Mouse (Mus musculus): ENCODE results near the gene Ddx39b. TPM values are rescaled to one million over a fixed set of nuclear protein-coding genes. Genes with fewer than 3 reads are reported as not detected.

The Ddx39b gene
- polyA plus RNA-seq (2014; fragmentation: Nextera tagmentation; extraction: Ambion mirVana): 467 and 480 TPM in 2 replicates

DNA sequence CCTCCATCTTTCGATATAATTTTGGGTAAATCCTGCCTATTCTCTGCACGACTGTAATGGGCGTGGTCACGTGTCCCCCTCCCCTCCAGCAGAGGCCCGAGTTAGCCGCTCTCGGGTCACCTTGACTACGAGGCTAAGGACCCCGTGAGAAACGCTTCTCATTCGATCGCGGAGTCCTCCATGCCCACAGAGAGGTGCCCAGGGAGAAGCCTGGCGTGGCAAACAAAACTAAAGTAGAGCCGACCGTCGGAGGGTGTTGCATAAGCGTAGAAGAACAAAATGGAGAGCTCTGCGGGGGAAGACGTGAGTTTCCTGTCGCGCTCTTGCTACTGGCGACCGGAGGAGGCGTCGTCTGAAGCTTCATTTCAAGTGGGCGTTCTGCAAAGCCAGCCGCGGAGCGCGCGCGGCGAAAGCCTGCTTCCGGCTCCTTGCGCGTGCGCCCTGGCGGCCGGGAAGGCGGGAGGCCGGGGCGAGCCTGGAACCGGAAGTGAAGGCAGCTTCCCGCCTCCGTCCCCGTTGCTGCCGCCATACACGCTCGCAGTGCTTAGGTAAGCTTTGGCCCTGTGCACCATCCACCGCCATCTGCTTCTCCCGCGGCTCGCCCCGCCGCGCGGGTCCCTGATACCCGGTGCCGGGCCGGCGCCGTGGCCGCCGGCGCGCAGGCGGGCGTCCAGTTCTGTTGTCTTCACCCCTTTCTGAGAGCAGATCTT is at the start of gene Ddx39b:
Gene Ddx39b (plus strand): TSS at position 442 of the 710 bp plus-strand sequence.
- under 1% methylated on average over 69 of the region's 69 CpGs for WGBS
- ATAC-seq (ENCODE audit: insufficient number of reproducible peaks, insufficient read depth, low FRiP score, low read depth): peak; percentile 90
- no peaks in the 10 kb centered on the region for H3K27me3 ChIP-seq (ENCODE audit: control insufficient read depth, insufficient read depth, low read length)
- H3K9me3 ChIP-seq (ENCODE audit: control insufficient read depth, low read depth, low read length): no peaks in the 10 kb centered on the region
- peak within 1 kb of the TSS; percentile 98 for H3K27ac ChIP-seq (ENCODE audit: low read length)
- peak within 1 kb of the TSS; percentile 93 for H3K4me2 ChIP-seq (replicated peaks; ENCODE audit: low read depth, low read length)
- H3K4me1 ChIP-seq (ENCODE audit: control insufficient read depth, insufficient read depth, low read length): peaks cover 27% of the 10 kb centered on the region
- peak within 1 kb of the TSS; percentile 92 for H3K4me3 ChIP-seq (ENCODE audit: low read depth, low read length)
- peak within 1 kb of the TSS; percentile 95 for H3K9ac ChIP-seq (replicated peaks; ENCODE audit: low read depth, low read length)
- H3K36me3 ChIP-seq (ENCODE audit: control insufficient read depth, insufficient read depth, low read length): peaks cover 34% of the 10 kb centered on the region

GRCm38 (mm10) chr17:35192924-35193323 is 48.6 kb upstream of the Ddx39b start:
- H3K4me1 ChIP-seq (ENCODE audit: control insufficient read depth, insufficient read depth, low read length): peaks cover 14% of the 10 kb centered on the region; the same call in 1 of the 2 replicates
- no peak overlapping the region for H3K27ac ChIP-seq (ENCODE audit: low read length)
- H3K9me3 ChIP-seq (ENCODE audit: control insufficient read depth, low read depth, low read length): no peaks in the 10 kb centered on the region
- H3K4me3 ChIP-seq (ENCODE audit: low read depth, low read length): no peak overlapping the region
- ATAC-seq (ENCODE audit: insufficient number of reproducible peaks, insufficient read depth, low FRiP score, low read depth): no peak
- no peaks in the 10 kb centered on the region for H3K36me3 ChIP-seq (ENCODE audit: control insufficient read depth, insufficient read depth, low read length)
- peaks cover 8% of the 10 kb centered on the region for H3K27me3 ChIP-seq (ENCODE audit: control insufficient read depth, insufficient read depth, low read length)
- no peak overlapping the region for H3K4me2 ChIP-seq (replicated peaks; ENCODE audit: low read depth, low read length)
- 85% methylated on average over 5 of the region's 5 CpGs for WGBS
- H3K9ac ChIP-seq (replicated peaks; ENCODE audit: low read depth, low read length): no peak overlapping the region

GRCm38 (mm10) chr17:35193881-35194843 is 47.4 kb upstream of the Ddx39b start, which contains the start of gene Ltb:
TSS of gene Ltb (plus strand) at chr17:35194439.
- Histone ChIP-seq H3K9ac (replicated peaks; ENCODE audit: low read depth, low read length) (no peak within 1 kb of the TSS), H3K27ac (ENCODE audit: low read length) (no peak within 1 kb of the TSS), H3K9me3 (ENCODE audit: control insufficient read depth, low read depth, low read length) (no peaks in the 10 kb centered on the region), H3K4me1 (ENCODE audit: control insufficient read depth, insufficient read depth, low read length) (peaks cover 14% of the 10 kb centered on the region; the same call in 1 of the 2 replicates), H3K4me2 (replicated peaks; ENCODE audit: low read depth, low read length) (peak within 1 kb of the TSS; percentile 79), H3K36me3 (ENCODE audit: control insufficient read depth, insufficient read depth, low read length) (no peaks in the 10 kb centered on the region), H3K27me3 (ENCODE audit: control insufficient read depth, insufficient read depth, low read length) (peaks cover 8% of the 10 kb centered on the region), H3K4me3 (ENCODE audit: low read depth, low read length) (peak within 1 kb of the TSS; percentile 38; the same call in 1 of the 2 replicates)
- WGBS: 49% methylated on average over 28 of the region's 28 CpGs
- no peak for ATAC-seq (ENCODE audit: insufficient number of reproducible peaks, insufficient read depth, low FRiP score, low read depth)

DNA sequence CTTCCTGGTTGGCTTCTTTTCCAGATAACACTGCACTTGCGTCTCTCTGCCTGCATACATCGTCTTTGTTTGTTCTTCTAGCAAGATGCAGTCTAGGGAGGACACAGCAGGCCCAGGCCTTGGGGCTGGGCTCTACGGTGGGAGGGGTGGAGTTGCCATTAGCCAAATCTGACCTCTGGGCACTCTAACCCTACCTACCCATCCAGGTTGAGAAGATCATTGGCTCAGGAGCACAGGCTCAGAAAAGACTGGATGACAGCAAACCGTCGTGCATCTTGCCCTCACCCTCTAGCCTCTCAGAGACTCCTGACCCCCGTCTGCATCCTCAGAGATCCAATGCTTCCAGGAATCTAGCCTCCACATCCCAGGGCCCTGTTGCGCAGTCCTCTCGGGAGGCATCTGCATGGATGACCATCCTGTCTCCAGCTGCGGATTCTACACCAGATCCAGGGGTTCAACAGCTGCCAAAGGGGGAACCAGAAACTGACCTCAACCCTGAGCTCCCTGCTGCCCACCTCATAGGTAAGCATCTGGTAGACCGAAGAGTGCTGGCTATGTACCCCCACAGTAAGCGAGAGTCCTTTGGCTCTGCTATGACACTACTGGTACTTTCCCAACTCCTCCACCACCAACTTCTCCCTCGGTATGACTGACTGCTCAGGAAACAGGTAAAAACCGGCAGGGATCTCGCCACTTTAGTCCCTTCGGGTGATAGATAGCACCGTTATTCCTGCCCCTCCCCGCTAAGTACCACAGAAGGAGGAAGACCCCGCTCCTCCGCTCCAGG is 46.5 kb upstream of the Ddx39b start:
- no peaks in the 10 kb centered on the region for H3K36me3 ChIP-seq (ENCODE audit: control insufficient read depth, insufficient read depth, low read length)
- no peaks in the 10 kb centered on the region for H3K9me3 ChIP-seq (ENCODE audit: control insufficient read depth, low read depth, low read length)
- 0 out of 2 replicates have a peak, but pooled peaks have one; percentile 5 for ATAC-seq (ENCODE audit: insufficient number of reproducible peaks, insufficient read depth, low FRiP score, low read depth)
- peaks cover 8% of the 10 kb centered on the region for H3K27me3 ChIP-seq (ENCODE audit: control insufficient read depth, insufficient read depth, low read length)
- H3K4me3 ChIP-seq (ENCODE audit: low read depth, low read length): peak overlapping the region; percentile 38
- H3K4me2 ChIP-seq (replicated peaks; ENCODE audit: low read depth, low read length): peak overlapping the region; percentile 79
- no peak overlapping the region for H3K27ac ChIP-seq (ENCODE audit: low read length)
- WGBS: 40% methylated on average over 19 of the region's 19 CpGs
- H3K4me1 ChIP-seq (ENCODE audit: control insufficient read depth, insufficient read depth, low read length): peaks cover 14% of the 10 kb centered on the region; the same call in 1 of the 2 replicates
- H3K9ac ChIP-seq (replicated peaks; ENCODE audit: low read depth, low read length): no peak overlapping the region; the same call in 1 of the 2 replicates

- whole genome bisulfite sequencing: 2% methylated on average over 65 of the region's 66 CpGs
- H3K36me3 ChIP-seq (ENCODE audit: control insufficient read depth, insufficient read depth, low read length): no peaks in the 10 kb centered on the region
- H3K4me2 ChIP-seq (replicated peaks; ENCODE audit: low read depth, low read length): peak overlapping the region; percentile 79
- peak overlapping the region; percentile 38 for H3K4me3 ChIP-seq (ENCODE audit: low read depth, low read length)
- H3K9me3 ChIP-seq (ENCODE audit: control insufficient read depth, low read depth, low read length): no peaks in the 10 kb centered on the region
- H3K27ac ChIP-seq (ENCODE audit: low read length): no peak overlapping the region
- H3K9ac ChIP-seq (replicated peaks; ENCODE audit: low read depth, low read length): no peak overlapping the region; the same call in 1 of the 2 replicates
- H3K4me1 ChIP-seq (ENCODE audit: control insufficient read depth, insufficient read depth, low read length): peaks cover 14% of the 10 kb centered on the region; the same call in 1 of the 2 replicates
- peak; percentile 83 for ATAC-seq (ENCODE audit: insufficient number of reproducible peaks, insufficient read depth, low FRiP score, low read depth)
- peaks cover 9% of the 10 kb centered on the region for H3K27me3 ChIP-seq (ENCODE audit: control insufficient read depth, insufficient read depth, low read length)
Measured at GRCm38 (mm10) chr17:35195631-35196320, 45.8 kb upstream of the Ddx39b start.

DNA sequence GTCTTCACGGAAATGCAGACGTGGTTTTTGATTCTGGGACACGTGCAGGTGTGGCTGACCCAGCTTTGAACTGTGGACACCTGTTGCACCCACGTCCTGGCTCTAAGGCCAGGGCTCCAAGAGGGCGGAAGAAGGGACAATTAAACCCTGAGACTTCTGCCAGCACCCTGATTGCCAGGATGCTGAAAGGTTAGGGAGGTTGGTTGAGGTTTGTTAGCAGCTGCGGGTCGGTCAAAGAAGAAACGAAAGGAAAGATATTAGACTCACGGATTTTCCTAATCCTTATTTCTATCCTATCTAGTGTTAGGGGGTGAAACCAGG is 45.3 kb upstream of the Ddx39b start:
- Histone ChIP-seq H3K9me3 (ENCODE audit: control insufficient read depth, low read depth, low read length) (no peaks in the 10 kb centered on the region), H3K4me3 (ENCODE audit: low read depth, low read length) (peak overlapping the region; percentile 38; the same call in 1 of the 2 replicates), H3K9ac (replicated peaks; ENCODE audit: low read depth, low read length) (no peak overlapping the region), H3K27me3 (ENCODE audit: control insufficient read depth, insufficient read depth, low read length) (peaks cover 11% of the 10 kb centered on the region), H3K4me2 (replicated peaks; ENCODE audit: low read depth, low read length) (peak overlapping the region; percentile 79), H3K27ac (ENCODE audit: low read length) (no peak overlapping the region), H3K36me3 (ENCODE audit: control insufficient read depth, insufficient read depth, low read length) (no peaks in the 10 kb centered on the region), H3K4me1 (ENCODE audit: control insufficient read depth, insufficient read depth, low read length) (peaks cover 14% of the 10 kb centered on the region; the same call in 1 of the 2 replicates)
- 29% methylated on average over 9 of the region's 9 CpGs for WGBS
- no peak for ATAC-seq (ENCODE audit: insufficient number of reproducible peaks, insufficient read depth, low FRiP score, low read depth)

DNA sequence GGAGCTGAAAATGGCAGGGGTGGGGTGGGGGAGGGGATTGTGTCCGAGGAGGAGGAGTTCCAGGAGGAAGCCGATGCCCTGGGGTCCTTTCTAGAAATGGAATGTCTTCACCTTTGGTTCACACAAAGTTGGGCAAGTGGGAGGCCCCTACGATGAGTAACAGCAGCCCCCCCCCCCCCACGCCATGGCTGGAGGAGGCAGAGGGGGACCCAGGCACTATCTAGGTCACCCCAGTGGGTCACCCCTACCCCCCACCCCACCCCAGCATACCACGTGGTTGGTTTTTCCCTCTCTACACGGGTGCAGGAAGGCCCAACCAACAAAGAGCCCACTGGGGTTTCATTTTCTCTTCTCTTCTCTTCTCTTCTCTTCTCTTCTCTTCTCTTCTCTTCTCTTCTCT is 44.4 kb upstream of the Ddx39b start:
- ATAC-seq (ENCODE audit: insufficient number of reproducible peaks, insufficient read depth, low FRiP score, low read depth): no peak
- H3K27ac ChIP-seq (ENCODE audit: low read length): no peak overlapping the region
- no peak overlapping the region for H3K4me3 ChIP-seq (ENCODE audit: low read depth, low read length)
- H3K27me3 ChIP-seq (ENCODE audit: control insufficient read depth, insufficient read depth, low read length): peaks cover 11% of the 10 kb centered on the region
- WGBS: 44% methylated on average over 5 of the region's 6 CpGs
- H3K4me2 ChIP-seq (replicated peaks; ENCODE audit: low read depth, low read length): no peak overlapping the region
- no peaks in the 10 kb centered on the region for H3K36me3 ChIP-seq (ENCODE audit: control insufficient read depth, insufficient read depth, low read length)
- no peak overlapping the region for H3K9ac ChIP-seq (replicated peaks; ENCODE audit: low read depth, low read length)
- no peaks in the 10 kb centered on the region for H3K9me3 ChIP-seq (ENCODE audit: control insufficient read depth, low read depth, low read length)
- H3K4me1 ChIP-seq (ENCODE audit: control insufficient read depth, insufficient read depth, low read length): peaks cover 14% of the 10 kb centered on the region; the same call in 1 of the 2 replicates
